Mouse (Mus musculus): ENCODE measurements at regions not wholly inside any gene's neighbourhood (a gene's known extent, or its start where the extent isn't known, plus 50 kb on each side); places are given as distances from the start of the nearest gene placed in this dataset.

DNA sequence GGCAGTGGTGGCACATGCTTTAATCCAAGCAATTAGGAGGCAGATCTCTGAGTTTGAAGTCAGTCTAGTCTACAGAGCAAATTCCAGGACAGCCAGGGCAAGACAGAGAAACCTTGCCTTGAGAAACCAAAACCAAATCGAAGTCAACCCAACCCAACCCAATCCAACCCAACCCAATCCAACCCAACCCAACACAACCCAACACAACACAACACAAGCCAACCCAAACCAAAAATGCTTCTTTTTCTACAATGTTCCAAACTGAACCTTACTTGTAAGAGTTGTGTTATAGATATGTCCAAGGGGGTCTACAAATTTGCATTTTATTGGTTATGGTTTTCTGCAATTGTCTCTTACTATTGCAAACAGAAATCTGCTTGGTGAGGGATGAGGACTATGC, 52.8 kb upstream of the Chodl start:
- DNase-seq (ENCODE audit: low spot score) (no peak), ATAC-seq (ENCODE audit: low FRiP score, low read depth) (no peak)
- 71% methylated on average over 1 of the region's 1 CpGs for WGBS
- H3K4me2 ChIP-seq (replicated peaks; ENCODE audit: low read depth, low read length, severe bottlenecking), result no peak overlapping the region
- H3K27me3 ChIP-seq (ENCODE audit: control insufficient read depth, insufficient read depth, low read length), result no peaks in the 10 kb centered on the region
- no peak overlapping the region for H3K27ac ChIP-seq (replicated peaks; ENCODE audit: low read depth, low read length)
- H3K9ac ChIP-seq (ENCODE audit: low read depth, low read length, severe bottlenecking), result no peak overlapping the region
- TF ChIP-seq POLR2A (IDR thresholded peaks at IDR 0.05; ENCODE audit: borderline replicate concordance, extremely low read depth, insufficient read depth, insufficient read length), result no peak
- no peaks in the 10 kb centered on the region for H3K9me3 ChIP-seq (ENCODE audit: control insufficient read depth, low read length)
- H3K36me3 ChIP-seq (ENCODE audit: control insufficient read depth, insufficient read depth, low read length), result no peaks in the 10 kb centered on the region
- no peak overlapping the region for H3K4me3 ChIP-seq (replicated peaks; ENCODE audit: low read length)
- no peaks in the 10 kb centered on the region for H3K4me1 ChIP-seq (ENCODE audit: control insufficient read depth, insufficient read depth, low read length)

DNA sequence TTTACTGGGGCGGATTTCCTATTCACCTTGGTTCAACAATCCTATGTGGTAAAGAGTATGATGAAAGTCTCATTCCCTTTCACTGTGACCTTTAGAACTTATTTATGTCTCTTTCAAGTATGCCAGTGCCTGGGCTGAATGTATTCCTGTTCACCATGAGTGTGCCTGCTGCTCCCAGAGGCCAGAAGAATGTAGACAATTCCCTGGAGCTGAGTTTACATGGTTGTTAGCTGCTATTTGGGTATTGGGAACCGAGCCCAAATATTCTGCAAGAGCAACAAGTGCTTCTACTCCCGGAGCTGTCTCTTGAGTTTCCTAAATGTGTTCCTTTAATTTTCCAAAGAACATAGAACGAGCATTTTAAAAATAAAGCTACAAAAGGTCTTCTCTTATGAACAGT, 71.7 kb upstream of the Chodl start:
- no peak overlapping the region for H3K9ac ChIP-seq (ENCODE audit: low read depth, low read length, severe bottlenecking)
- H3K27me3 ChIP-seq (ENCODE audit: control insufficient read depth, insufficient read depth, low read length), result no peaks in the 10 kb centered on the region
- DNase-seq (ENCODE audit: low spot score) (no peak), ATAC-seq (ENCODE audit: low FRiP score, low read depth) (no peak)
- H3K4me1 ChIP-seq (ENCODE audit: control insufficient read depth, insufficient read depth, low read length), result no peaks in the 10 kb centered on the region
- WGBS, result 70% methylated on average over 4 of the region's 4 CpGs
- no peaks in the 10 kb centered on the region for H3K9me3 ChIP-seq (ENCODE audit: control insufficient read depth, low read length)
- H3K4me3 ChIP-seq (replicated peaks; ENCODE audit: low read length), result no peak overlapping the region
- H3K27ac ChIP-seq (replicated peaks; ENCODE audit: low read depth, low read length), result no peak overlapping the region
- no peak overlapping the region for H3K4me2 ChIP-seq (replicated peaks; ENCODE audit: low read depth, low read length, severe bottlenecking)
- no peak for TF ChIP-seq POLR2A (IDR thresholded peaks at IDR 0.05; ENCODE audit: borderline replicate concordance, extremely low read depth, insufficient read depth, insufficient read length)
- H3K36me3 ChIP-seq (ENCODE audit: control insufficient read depth, insufficient read depth, low read length), result no peaks in the 10 kb centered on the region

DNA sequence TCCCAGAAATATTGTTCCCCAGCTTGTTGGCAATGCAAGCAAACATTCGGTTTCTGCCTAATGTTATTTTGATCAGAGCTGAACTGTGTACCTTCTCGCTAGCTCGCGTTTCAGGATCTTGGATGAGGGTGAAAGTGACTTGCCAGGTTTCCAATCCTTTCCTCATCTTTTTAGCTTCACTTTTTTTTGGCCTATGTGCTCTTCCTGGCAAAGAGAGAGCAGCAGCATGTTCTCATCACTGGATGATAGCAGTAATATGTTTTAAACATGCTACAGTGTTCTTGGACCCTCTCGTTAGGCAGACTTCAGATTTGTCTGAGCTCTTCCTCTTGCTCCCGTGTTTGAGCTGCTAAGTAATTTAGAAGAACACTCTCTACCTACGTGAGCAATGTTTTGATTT, 99.8 kb upstream of the Chodl start:
- Histone ChIP-seq H3K27me3 (ENCODE audit: control insufficient read depth, insufficient read depth, low read length) (no peaks in the 10 kb centered on the region), H3K4me1 (ENCODE audit: control insufficient read depth, insufficient read depth, low read length) (no peaks in the 10 kb centered on the region), H3K27ac (replicated peaks; ENCODE audit: low read depth, low read length) (no peak overlapping the region), H3K36me3 (ENCODE audit: control insufficient read depth, insufficient read depth, low read length) (no peaks in the 10 kb centered on the region), H3K9me3 (ENCODE audit: control insufficient read depth, low read length) (no peaks in the 10 kb centered on the region), H3K4me3 (replicated peaks; ENCODE audit: low read length) (no peak overlapping the region), H3K4me2 (replicated peaks; ENCODE audit: low read depth, low read length, severe bottlenecking) (no peak overlapping the region), H3K9ac (ENCODE audit: low read depth, low read length, severe bottlenecking) (no peak overlapping the region)
- WGBS, result 63% methylated on average over 7 of the region's 7 CpGs
- peak; percentile 30 for DNase-seq (ENCODE audit: low spot score)
- ATAC-seq (ENCODE audit: low FRiP score, low read depth), result no peak
- TF ChIP-seq POLR2A (IDR thresholded peaks at IDR 0.05; ENCODE audit: borderline replicate concordance, extremely low read depth, insufficient read depth, insufficient read length), result no peak

DNA sequence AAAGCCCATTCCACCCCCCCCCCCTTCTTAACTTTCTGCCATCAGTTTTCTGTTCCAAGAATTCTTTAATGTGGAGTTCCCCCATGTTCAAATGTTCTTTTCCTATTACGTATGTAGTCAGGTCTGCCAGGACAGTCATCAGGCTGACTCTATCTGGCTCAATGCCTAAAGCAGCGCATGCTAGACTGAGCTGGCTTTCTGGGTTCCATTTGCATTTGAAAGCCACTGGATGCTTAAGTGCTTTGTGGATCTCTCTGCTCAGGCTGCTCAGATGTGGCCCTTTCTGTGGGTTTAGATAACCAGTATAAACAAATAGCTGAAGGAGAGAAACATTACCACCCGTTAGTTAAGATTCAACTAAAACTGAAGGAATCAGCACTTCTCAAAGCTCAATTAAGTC, 103.0 kb upstream of the Chodl start:
- TF ChIP-seq POLR2A (IDR thresholded peaks at IDR 0.05; ENCODE audit: borderline replicate concordance, extremely low read depth, insufficient read depth, insufficient read length), result no peak
- H3K4me2 ChIP-seq (replicated peaks; ENCODE audit: low read depth, low read length, severe bottlenecking), result no peak overlapping the region
- peak; percentile 53; the same call in 1 of the 2 replicates for ATAC-seq (ENCODE audit: low FRiP score, low read depth)
- no peaks in the 10 kb centered on the region for H3K4me1 ChIP-seq (ENCODE audit: control insufficient read depth, insufficient read depth, low read length)
- WGBS, result 37% methylated on average over 3 of the region's 3 CpGs
- peak; percentile 69 for DNase-seq (ENCODE audit: low spot score)
- no peaks in the 10 kb centered on the region for H3K9me3 ChIP-seq (ENCODE audit: control insufficient read depth, low read length)
- no peak overlapping the region for H3K9ac ChIP-seq (ENCODE audit: low read depth, low read length, severe bottlenecking)
- H3K4me3 ChIP-seq (replicated peaks; ENCODE audit: low read length), result no peak overlapping the region
- H3K36me3 ChIP-seq (ENCODE audit: control insufficient read depth, insufficient read depth, low read length), result no peaks in the 10 kb centered on the region
- H3K27ac ChIP-seq (replicated peaks; ENCODE audit: low read depth, low read length), result no peak overlapping the region
- H3K27me3 ChIP-seq (ENCODE audit: control insufficient read depth, insufficient read depth, low read length), result no peaks in the 10 kb centered on the region

- WGBS, result 78% methylated on average over 2 of the region's 2 CpGs
- Histone ChIP-seq H3K27ac (replicated peaks; ENCODE audit: low read depth, low read length) (no peak overlapping the region), H3K4me2 (replicated peaks; ENCODE audit: low read depth, low read length, severe bottlenecking) (no peak overlapping the region), H3K9me3 (ENCODE audit: control insufficient read depth, low read length) (no peaks in the 10 kb centered on the region), H3K27me3 (ENCODE audit: control insufficient read depth, insufficient read depth, low read length) (no peaks in the 10 kb centered on the region), H3K9ac (ENCODE audit: low read depth, low read length, severe bottlenecking) (no peak overlapping the region), H3K36me3 (ENCODE audit: control insufficient read depth, insufficient read depth, low read length) (no peaks in the 10 kb centered on the region), H3K4me1 (ENCODE audit: control insufficient read depth, insufficient read depth, low read length) (no peaks in the 10 kb centered on the region), H3K4me3 (replicated peaks; ENCODE audit: low read length) (no peak overlapping the region)
- DNase-seq (ENCODE audit: low spot score), result peak; percentile 8
- no peak for ATAC-seq (ENCODE audit: low FRiP score, low read depth)
- no peak for TF ChIP-seq POLR2A (IDR thresholded peaks at IDR 0.05; ENCODE audit: borderline replicate concordance, extremely low read depth, insufficient read depth, insufficient read length)
Observed at GRCm38 (mm10) chr16:78790064-78790463, 140.7 kb upstream of the Chodl start.

DNA sequence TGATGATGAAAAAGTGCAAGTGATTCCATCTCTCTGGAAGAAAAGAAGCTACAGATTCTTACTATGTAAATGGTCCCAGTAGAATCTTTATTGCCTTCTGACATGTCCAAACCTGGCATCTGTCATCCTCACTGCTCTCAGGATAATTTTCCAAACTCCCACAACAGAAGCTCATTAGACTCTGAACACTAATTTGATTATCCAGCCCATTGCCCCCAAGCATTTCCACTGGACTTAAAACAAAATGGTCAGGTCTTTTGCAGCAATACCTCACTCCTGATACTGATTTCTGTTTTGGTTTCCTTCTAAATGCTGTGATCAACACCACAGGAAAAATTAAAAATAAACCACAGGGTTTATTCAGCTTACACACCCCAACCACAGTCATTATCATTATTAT, 171.5 kb upstream of the Chodl start:
- no peak for DNase-seq (ENCODE audit: low spot score)
- Histone ChIP-seq H3K36me3 (ENCODE audit: control insufficient read depth, insufficient read depth, low read length) (no peaks in the 10 kb centered on the region), H3K9me3 (ENCODE audit: control insufficient read depth, low read length) (no peaks in the 10 kb centered on the region), H3K4me1 (ENCODE audit: control insufficient read depth, insufficient read depth, low read length) (no peaks in the 10 kb centered on the region), H3K4me3 (replicated peaks; ENCODE audit: low read length) (no peak overlapping the region), H3K27me3 (ENCODE audit: control insufficient read depth, insufficient read depth, low read length) (no peaks in the 10 kb centered on the region), H3K27ac (replicated peaks; ENCODE audit: low read depth, low read length) (no peak overlapping the region), H3K4me2 (replicated peaks; ENCODE audit: low read depth, low read length, severe bottlenecking) (no peak overlapping the region), H3K9ac (ENCODE audit: low read depth, low read length, severe bottlenecking) (no peak overlapping the region)
- TF ChIP-seq POLR2A (IDR thresholded peaks at IDR 0.05; ENCODE audit: borderline replicate concordance, extremely low read depth, insufficient read depth, insufficient read length), result no peak
- ATAC-seq (ENCODE audit: low FRiP score, low read depth), result no peak

Measured in limb, embryonic 14.5 days (tissue).